Mouse (Mus musculus) ES-Bruce4 (cell line): ENCODE measurements around the gene Arhgap45.

Experiments
- CTCF ChIP-seq: IDR thresholded peaks from one replicate; pipeline ENCODE4 v1.8.1; 2011; ENCODE audit warnings: low read depth, low read length
- POLR2A ChIP-seq: IDR thresholded peaks from one replicate; pipeline ENCODE4 v1.8.1; 2011; ENCODE audit warnings: low read length; ENCODE audit not compliant: insufficient read depth

DNA sequence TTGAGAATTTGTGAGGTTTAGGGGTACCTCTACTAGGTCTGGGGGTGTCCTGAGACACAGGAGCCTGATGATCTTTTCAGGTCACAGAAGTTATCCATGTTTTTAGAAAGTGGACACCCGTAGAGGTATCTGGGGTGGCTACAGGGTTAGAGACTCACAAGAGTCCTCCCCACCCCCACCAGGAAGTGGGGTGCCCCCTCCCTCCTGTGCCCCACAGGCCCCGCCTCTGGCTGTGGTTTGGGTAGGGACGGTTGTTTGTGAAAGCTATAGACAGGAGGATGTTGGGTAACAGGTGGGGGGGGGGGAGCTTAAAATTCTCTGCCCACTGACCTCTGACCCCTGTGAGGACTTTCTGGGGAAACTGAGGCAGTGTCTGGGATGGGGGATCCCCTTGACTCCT is 908 bp downstream of the Arhgap45 start:
- no peak for TF ChIP-seq CTCF
- TF ChIP-seq POLR2A = no peak
